Mouse (Mus musculus) kidney, embryonic 14.5 days (tissue): ENCODE measurements around the gene Ccdc84. TPM values are rescaled to one million over a fixed set of nuclear protein-coding genes. Genes with fewer than 3 reads are reported as not detected.

Experiments
- microRNA-seq: library from miRNA; unstranded; fragments of <30 nt; microRNA quantifications from one replicate; pipeline ENCODE4, GENCODE M21; 2016
- polyA plus RNA-seq: library from polyadenylated mRNA; unstranded; fragments of >200 nt; fragmentation: Nextera tagmentation; extraction: Ambion mirVana; gene quantifications from 2 replicates; pipeline ENCODE4 v1.2.1, GENCODE M21; 2014

Gene Ccdc84
- polyA plus RNA-seq, 1 experiment from 2014 or later = 26.7 TPM

Small RNA genes within 50 kb of the gene (microRNA-seq; reads per million reads assigned to microRNA genes)
- gene Mir7085 = not detected

Other genes with a start within 250 kb of the Ccdc84 start
- gene Cbl, start 184.5 kb downstream of the Ccdc84 start, polyA plus RNA-seq = 14.8 and 27.9 TPM in 2 replicates
- gene Ccdc153, start 177.9 kb downstream of the Ccdc84 start, polyA plus RNA-seq = not detected in 2 replicates
- 1.9 and 4.2 TPM in 2 replicates for gene Pdzd3, start 167.1 kb downstream of the Ccdc84 start, polyA plus RNA-seq
- gene Nlrx1, start 150.0 kb downstream of the Ccdc84 start, polyA plus RNA-seq = 3.2 and 5.6 TPM in 2 replicates
- gene Abcg4, start 130.0 kb downstream of the Ccdc84 start, polyA plus RNA-seq = 1.5 and 2.7 TPM in 2 replicates
- 15.9 and 24.5 TPM in 2 replicates for gene Hinfp, start 112.9 kb downstream of the Ccdc84 start, polyA plus RNA-seq
- gene C2cd2l, start 98.3 kb downstream of the Ccdc84 start, polyA plus RNA-seq = 6.7 and 7.6 TPM in 2 replicates
- gene Dpagt1, start 92.5 kb downstream of the Ccdc84 start, polyA plus RNA-seq = 49.6 and 51.9 TPM in 2 replicates
- gene H2afx, start 83.9 kb downstream of the Ccdc84 start, polyA plus RNA-seq = 413 and 421 TPM in 2 replicates
- gene Hmbs, start 74.3 kb downstream of the Ccdc84 start, polyA plus RNA-seq = 123 and 136 TPM in 2 replicates
- gene Vps11, start 56.9 kb downstream of the Ccdc84 start, polyA plus RNA-seq = 18.0 and 28.1 TPM in 2 replicates
- gene Hyou1, start 39.1 kb downstream of the Ccdc84 start, polyA plus RNA-seq = 23.2 and 45.2 TPM in 2 replicates
- 29.9 and 37.8 TPM in 2 replicates for gene Slc37a4, start 21.7 kb downstream of the Ccdc84 start, polyA plus RNA-seq
- 2,593 and 3,221 TPM in 2 replicates for gene Rps25, start 11.4 kb downstream of the Ccdc84 start, polyA plus RNA-seq
- 143 and 162 TPM in 2 replicates for gene Trappc4, start 11.0 kb downstream of the Ccdc84 start, polyA plus RNA-seq
- not detected in 2 replicates for gene Foxr1, start 22.6 kb upstream of the Ccdc84 start, polyA plus RNA-seq
- 0.30 and 0.39 TPM in 2 replicates for gene Upk2, start 36.4 kb upstream of the Ccdc84 start, polyA plus RNA-seq
- gene Bcl9l, start 64.3 kb upstream of the Ccdc84 start, polyA plus RNA-seq = 14.5 and 14.6 TPM in 2 replicates
- gene Cxcr5, start 143.3 kb upstream of the Ccdc84 start, polyA plus RNA-seq = not detected in 2 replicates
- gene Ddx6, start 186.3 kb upstream of the Ccdc84 start, polyA plus RNA-seq = 28.2 and 29.1 TPM in 2 replicates